Mouse (Mus musculus): ENCODE data around the gene Rab38.
A peak's percentile ranks its signal among the peaks of the same experiment; 100 is the strongest.

Gene Rab38

DNA sequence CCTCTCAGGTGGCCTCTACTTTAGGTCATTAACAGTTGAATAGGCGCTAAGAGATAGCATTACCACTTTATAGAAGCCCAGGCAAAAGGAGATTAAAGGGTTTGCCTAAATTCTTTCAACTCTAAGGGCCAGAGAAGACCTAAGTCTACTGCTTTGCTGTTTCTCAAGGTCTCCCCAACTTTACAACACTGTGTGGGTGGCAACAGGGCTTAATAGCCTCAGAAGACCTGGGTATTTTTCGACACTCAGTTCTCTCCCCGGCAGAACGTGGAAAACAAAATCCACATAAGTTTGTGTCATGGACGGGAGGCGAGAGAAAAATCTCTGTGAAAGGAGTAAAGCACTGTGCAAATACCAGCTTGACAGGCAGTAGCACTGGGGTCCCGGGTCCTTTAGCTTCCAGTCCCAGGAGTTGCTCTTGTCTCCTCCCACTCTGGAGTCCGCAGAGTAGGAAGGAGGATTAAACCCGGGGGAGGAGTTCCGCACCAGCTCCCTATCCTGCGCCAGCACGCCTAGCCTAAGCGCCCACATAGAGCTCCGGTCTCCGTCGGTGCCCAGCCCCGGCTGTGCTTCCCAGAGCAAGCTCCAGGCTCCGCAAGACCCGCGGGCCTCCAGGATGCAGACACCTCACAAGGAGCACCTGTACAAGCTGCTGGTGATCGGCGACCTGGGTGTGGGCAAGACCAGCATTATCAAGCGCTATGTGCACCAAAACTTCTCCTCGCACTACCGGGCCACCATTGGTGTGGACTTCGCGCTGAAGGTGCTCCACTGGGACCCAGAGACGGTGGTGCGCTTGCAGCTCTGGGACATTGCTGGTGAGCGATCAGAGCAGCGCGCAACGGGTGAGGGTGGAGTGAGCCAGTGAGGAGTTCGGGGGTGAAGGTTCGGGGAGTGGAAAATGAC, at the start of gene Rab38:
Gene Rab38, plus strand, starts transcription at position 488 of the 906 bp plus-strand sequence.
- DNase-seq: peak; percentile 71

GRCm38 (mm10) chr7:88394568-88394967, 35.5 kb upstream of the Rab38 start:
- no peak for DNase-seq

- DNase-seq: peak; percentile 12
These were observed 34.3 kb upstream of the Rab38 start for GRCm38 (mm10) chr7:88395745-88396144.

DNA sequence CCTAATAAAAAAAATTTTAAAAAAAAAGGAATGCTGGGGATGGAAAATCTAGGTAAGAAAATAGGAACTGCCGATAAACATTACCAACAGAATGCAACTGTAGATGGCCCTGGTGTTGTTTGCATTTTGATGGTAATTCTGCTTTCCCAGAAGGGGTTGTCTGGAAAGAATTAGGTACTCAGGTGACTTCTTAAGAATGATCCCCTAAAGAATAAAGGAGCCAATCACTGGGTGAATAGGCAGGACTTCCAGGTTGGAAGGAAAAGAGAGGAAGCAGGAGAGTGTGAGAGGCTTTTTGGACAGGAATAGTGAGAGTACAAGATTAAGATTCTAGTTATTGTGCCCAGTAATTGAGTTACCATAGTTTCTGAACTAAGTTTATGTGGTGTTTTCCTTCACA, 24.8 kb upstream of the Rab38 start:
- DNase-seq: no peak

DNA sequence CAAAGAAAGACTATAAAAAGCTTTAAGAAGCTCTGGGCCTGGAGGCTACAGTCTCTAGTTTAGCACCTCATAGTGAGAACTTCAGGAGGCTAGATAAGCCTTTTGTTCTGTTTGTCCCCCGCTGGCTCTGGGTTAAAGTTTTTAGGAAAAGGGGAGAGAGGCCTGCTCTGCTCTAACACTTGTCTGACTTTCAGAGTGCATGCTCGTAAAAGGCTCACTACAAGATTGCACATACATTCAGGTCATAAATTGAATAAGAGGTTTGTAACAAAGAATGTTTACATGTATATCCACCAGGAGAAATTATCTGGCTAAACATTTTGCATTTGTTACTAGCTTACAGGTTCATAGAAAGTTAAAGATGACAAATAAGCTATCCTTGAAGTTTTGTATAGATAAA, 23.6 kb upstream of the Rab38 start:
- no peak for DNase-seq

GRCm38 (mm10) chr7:88421821-88422220, 8.3 kb upstream of the Rab38 start:
- DNase-seq: no peak

DNA sequence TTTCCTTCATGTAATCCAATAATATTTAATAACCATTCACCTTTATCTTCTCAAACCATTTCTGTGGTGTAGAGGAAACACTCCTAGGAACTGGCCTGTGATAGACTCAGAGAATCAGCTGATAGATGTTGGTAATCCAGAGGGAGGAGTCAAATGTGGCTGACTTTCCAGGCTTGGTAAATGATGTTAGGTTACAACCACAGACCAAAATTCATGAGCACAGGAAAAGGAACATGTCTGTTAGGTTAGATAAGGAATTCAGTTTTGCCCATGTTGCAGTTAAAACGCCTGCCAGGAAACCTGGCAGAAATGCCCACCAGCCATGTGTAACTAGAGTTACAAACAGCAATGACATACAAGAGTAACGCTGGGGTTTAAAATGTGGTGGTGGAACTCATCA, 6.2 kb upstream of the Rab38 start:
- DNase-seq: no peak

- DNase-seq: no peak
These were observed 4.3 kb upstream of the Rab38 start for GRCm38 (mm10) chr7:88425744-88426143.

GRCm38 (mm10) chr7:88427484-88427883, 2.6 kb upstream of the Rab38 start:
- DNase-seq: no peak

DNA sequence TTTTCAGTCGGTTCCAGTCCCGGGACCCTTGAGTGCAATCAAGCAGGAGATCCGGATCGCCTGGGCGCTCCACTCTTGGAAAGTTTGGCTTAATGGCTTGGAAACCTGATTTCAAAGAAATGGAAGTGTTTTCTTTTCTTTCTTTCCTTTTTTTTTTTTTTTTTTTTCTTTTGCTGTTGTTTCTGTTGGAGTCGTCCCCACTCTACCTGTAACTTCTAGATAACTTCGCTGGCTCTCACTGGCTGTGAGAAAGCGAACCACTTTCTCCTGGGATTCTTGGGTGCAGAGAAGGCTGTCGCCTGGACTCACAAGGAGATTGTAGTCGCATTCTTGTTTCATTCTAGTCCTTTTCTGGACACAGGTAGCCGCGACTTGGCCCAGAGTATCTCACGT, 615 bp downstream of the Rab38 start:
- DNase-seq: no peak

DNA sequence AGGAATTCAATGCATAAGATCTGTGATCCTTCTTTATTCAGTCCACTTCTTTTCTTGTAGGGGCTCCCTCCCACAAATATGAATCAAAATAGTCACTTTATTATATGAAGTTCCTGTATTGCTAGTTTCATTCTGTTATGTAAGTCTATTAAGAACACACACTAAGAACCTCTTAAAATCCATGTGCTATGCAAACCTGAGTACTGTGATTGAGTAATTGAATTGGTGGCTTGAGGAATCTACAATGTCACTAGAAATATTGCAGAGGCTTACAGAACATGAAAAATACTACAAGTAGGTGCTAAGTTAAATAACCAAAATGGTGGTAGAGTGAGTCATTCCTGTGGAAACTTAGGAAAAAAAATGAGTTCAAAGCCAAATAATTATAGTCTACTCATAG, 10.2 kb downstream of the Rab38 start:
- no peak for DNase-seq

GRCm38 (mm10) chr7:88442649-88443048, 12.6 kb downstream of the Rab38 start:
- DNase-seq: no peak

GRCm38 (mm10) chr7:88443435-88443834, 13.4 kb downstream of the Rab38 start:
- DNase-seq: no peak

DNA sequence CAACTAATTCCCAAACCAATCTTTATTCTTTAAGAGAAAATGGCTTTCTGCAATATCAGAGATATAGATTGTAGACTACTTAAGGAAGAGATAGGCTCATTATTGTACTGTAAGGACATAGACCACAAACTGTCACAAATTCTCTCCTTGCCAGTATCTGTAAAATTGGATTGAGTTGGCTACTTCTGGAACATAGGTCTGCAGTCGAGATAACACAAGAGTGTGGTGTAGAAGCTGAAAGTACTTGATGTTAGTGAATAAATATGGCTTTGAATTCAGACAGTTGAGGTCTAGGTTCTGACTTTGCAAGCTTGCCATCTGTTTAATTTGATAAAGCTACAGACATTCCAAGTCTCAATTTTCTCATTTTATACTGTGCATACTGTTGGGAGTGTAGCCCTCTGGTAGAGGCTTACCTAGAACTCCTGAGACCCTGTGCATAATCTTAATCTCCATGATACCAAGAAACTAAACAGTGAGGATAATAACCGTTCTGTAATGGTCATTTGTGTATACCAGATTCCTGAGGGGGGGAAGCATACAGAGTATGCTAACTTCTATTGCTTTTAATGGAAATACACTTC, 15.3 kb downstream of the Rab38 start:
- no peak for DNase-seq

DNA sequence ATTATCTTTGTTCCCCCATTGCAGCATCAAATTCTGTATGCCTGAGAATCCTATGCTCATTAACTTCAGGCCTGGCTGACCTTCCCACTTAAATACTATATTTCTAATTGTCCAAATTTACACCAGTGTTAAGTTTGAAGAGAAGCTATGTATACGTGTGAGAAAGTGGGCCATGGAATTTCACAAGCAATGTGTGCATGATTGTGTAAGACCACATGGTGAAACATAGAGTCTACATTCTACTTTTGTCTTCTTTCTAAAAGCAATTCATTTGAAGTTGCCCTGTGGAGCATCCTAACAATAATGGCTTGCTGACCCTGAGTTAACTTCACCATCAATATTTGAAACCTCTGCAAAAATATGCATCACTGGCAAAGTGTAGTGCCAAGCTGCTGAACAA, 23.2 kb downstream of the Rab38 start:
- DNase-seq: no peak

DNA sequence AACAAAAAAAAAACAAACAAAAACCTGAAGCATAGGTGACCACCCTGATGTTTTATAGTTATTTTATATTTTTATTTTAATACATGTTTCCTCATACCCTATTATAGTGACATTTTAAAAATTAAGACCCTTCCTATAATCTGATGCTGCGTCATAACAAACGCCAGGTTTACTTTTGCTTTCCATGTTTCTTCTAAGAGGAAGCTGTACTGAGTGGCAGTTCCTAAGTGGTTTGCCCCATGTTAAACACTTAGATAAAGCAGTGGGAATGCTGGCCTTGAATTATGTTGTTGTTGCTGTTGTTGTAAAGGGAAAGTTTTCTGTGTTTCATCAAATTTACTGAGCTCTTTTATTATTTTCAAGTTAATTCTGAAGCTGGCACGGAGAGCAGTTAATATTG, 27.8 kb downstream of the Rab38 start:
- DNase-seq: no peak

DNA sequence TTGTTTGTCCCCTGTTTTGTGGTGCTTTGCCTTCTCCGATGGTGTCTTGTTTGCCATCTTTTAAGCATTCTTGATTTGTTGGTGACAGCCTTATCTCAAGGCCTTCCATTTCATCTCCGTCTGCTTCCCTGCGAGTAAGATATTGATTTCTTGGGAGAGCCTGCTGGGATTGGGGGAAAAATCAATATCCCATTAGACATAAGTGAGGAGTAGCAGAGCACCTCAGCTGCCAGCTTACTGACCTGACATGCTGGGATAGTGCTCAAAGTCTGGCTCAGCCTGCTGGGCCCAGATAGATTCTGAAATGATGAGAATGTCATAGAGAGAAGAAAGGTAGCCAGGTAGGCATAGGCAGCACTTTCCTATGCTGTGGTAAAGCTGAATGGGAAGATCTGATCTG, 37.7 kb downstream of the Rab38 start:
- no peak for DNase-seq

DNA sequence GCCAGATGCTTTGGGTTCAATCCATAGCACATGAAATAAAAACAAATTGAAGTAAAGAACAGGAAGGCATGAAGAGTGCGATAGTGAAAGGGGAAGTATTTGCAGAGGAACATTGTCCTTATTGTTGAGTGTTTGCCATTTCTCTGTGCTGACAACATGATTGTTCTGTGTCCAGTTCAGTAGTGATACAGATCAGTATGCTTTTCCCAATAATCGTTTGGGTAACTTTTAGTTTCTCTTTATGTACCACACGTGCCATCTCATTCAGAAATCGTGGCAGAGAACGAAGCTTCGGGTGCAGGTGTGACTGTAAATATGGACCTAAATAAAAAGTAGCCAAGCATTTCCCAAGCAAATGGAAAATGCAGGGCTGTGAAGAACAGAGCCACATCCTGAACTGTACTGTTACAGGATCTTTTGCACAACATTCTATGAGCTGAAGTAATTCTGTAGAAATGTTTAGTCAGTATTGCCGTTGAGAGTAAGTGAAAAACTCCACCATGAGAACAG, 52.1 kb downstream of the Rab38 start:
- no peak for DNase-seq

- DNase-seq: no peak
These were observed 52.6 kb downstream of the Rab38 start for GRCm38 (mm10) chr7:88482628-88483027.

GRCm38 (mm10) chr7:88491020-88491419, 60.9 kb downstream of the Rab38 start:
- no peak for DNase-seq

DNA sequence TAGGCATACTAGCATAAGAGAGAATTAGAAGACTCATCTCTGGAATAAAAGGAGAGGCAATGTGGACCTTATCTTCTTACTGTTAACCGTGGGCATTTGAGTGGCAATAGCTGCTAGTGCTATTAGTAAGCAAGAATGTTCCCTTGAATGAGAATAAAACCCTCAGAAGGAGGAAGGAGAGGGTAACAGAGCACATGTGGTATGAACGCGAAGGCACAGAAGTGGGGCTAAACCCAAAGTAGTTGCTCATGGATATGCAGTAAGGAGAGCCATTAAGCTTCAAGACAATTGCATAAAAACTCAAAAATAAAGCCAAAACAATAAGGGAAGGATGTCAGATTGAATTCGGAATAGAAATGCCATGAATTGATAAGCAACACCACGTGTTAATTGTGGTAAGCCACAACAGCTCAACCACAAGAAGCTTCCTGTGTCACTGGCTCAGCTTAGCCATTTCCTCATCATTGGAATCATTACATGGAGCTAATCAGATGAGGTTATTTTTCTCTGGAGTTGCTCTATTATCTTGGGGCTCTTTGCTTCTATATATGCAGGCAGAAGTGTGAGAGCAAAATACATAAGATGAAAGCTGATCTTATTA, 72.2 kb downstream of the Rab38 start:
- no peak for DNase-seq

DNA sequence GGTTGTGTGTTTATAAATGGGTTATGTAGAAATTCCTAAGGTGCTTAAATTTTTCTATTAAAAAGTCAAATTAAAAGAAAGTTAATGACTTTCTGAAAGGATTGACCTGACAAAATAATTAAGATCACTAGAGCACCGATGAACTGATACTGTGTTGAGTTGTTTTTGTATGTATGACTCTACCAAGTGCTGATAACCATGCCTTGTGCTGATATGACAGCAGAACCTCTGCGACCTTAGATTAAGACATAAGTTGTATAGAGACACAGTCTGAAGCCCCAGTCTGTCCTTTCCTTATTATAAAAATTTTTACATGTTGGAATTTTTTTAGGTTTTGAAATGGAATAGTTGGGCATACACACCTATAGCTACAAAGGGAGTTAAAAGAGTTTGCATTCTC, 79.7 kb downstream of the Rab38 start:
- DNase-seq: no peak

DNA sequence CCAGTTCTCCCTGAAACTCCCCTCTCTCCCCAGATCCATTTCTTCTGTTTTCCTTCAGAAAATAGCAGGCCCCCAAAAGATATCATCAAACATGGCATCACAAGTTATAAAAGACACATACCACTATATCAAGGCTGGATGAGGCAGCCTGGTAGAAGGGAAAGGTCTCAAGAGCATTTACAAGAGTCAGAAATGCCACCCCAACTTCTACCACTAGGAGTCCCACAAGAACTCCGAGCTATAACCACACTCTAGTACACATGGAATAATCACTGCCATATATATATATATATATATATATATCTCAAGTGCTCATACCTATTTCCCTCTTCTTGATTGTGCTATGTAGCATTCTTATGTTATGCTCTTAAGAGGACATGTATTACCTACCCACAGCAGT, 92.4 kb downstream of the Rab38 start:
- DNase-seq: no peak

DNA sequence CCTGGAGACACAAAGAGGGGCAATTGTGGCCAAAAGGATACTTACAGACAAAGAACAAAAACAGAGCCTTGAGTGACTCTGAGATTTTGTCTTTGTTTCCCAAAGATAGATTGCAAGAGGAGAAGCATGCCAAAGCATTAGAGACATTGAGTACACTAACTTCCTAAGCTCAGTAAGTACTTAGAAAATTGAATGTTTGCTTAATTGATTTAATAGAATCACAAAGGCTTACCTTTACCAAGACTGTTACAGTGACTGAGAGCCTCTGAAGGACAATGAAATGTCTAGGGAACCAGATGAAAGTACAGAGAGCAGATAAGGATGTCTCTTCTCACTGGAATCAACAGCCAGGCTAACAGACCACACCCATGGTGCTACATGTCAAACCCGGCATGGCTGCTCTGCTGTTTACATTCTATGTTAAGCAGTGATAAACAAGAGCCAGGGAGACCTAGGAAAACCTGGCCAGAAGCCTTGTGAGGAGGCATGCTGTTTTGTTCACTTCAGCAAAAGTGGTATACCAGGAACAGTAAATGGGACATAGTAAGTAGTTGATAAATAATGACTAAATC, 97.1 kb downstream of the Rab38 start:
- DNase-seq: no peak
